Mouse (Mus musculus) G1E (cell line): Measurements from ENCODE around the gene Scamp3. TPM values are rescaled to one million over a fixed set of nuclear protein-coding genes. Genes with fewer than 3 reads are reported as not detected.
A peak's percentile ranks its signal among the peaks of the same experiment; 100 is the strongest.

ENCODE experiments used
- ATAC-seq: 2 replicates; pipeline ENCODE4 v1.8.0; 2016; ENCODE audit warnings: mild to moderate bottlenecking; ENCODE audit not compliant: insufficient number of reproducible peaks, poor library complexity, low FRiP score, severe bottlenecking; ENCODE audit errors: extremely low read depth
- DNase-seq: peaks from one replicate; pipeline ENCODE4 v3.0.0; 2012; ENCODE audit warnings: low spot score
- H3K27me3 ChIP-seq: 2 replicates; pipeline ENCODE4 v1.6.1; 2012; ENCODE audit warnings: mild to moderate bottlenecking, low read length, inconsistent platforms; ENCODE audit not compliant: insufficient read depth
- H3K36me3 ChIP-seq: replicated peaks from 2 replicates; pipeline ENCODE3; 2012; ENCODE audit warnings: mild to moderate bottlenecking, inconsistent platforms
- H3K4me1 ChIP-seq: 2 replicates; pipeline ENCODE4 v1.6.1; 2012; ENCODE audit warnings: low read depth, low read length, inconsistent platforms, mixed read lengths; ENCODE audit not compliant: insufficient read depth
- H3K4me3 ChIP-seq: 2 replicates; pipeline ENCODE4 v1.5.1; 2012; ENCODE audit warnings: low read depth, mild to moderate bottlenecking, inconsistent platforms, low read length, moderate library complexity, mixed read lengths
- H3K9me3 ChIP-seq: replicated peaks from 2 replicates; pipeline ENCODE4 v1.6.1; 2012; ENCODE audit warnings: inconsistent platforms
- CTCF ChIP-seq: IDR thresholded peaks from 2 replicates; pipeline ENCODE4 v1.5.1; 2012; ENCODE audit warnings: low read depth, low read length, inconsistent platforms, mixed read lengths
- GATA1 ChIP-seq: IDR thresholded peaks from 2 replicates; pipeline ENCODE4 v1.6.1; 2012; ENCODE audit warnings: borderline replicate concordance, low read length, inconsistent platforms, mixed read lengths
- GATA2 ChIP-seq: IDR thresholded peaks from 2 replicates; pipeline ENCODE4 v1.6.1; 2012; ENCODE audit warnings: low read depth, low read length, inconsistent platforms, borderline replicate concordance
- POLR2AphosphoS5 ChIP-seq: IDR thresholded peaks from 2 replicates; pipeline ENCODE4 v1.6.1; 2012; ENCODE audit warnings: low read depth, low read length, inconsistent platforms; ENCODE audit not compliant: insufficient replicate concordance
- TAL1 ChIP-seq: conservative IDR thresholded peaks from 2 replicates; pipeline ENCODE4 v1.6.1; 2012; ENCODE audit warnings: low read depth, low read length, inconsistent platforms, mixed read lengths
- polyA plus RNA-seq: library from polyadenylated mRNA; stranded (reverse); fragments of >175 nt; gene quantifications from 2 replicates; pipeline ENCODE4 v1.2.3, GENCODE M21; 2012
- total RNA-seq, 2 experiments: library from RNA; stranded (forward) in 1 of 2; stranded (reverse) in 1 of 2; fragments of 200-1000 nt in 1 of 2; fragments of >200 nt in 1 of 2; fragmentation: Nextera tagmentation in 1 of 2; gene quantifications; 2 replicates each; pipeline ENCODE4 v1.2.3; 2014 to 2017

Gene Scamp3
- total and polyA plus RNA-seq, 3 experiments: 35.1 to 234 (median 123) TPM

DNA sequence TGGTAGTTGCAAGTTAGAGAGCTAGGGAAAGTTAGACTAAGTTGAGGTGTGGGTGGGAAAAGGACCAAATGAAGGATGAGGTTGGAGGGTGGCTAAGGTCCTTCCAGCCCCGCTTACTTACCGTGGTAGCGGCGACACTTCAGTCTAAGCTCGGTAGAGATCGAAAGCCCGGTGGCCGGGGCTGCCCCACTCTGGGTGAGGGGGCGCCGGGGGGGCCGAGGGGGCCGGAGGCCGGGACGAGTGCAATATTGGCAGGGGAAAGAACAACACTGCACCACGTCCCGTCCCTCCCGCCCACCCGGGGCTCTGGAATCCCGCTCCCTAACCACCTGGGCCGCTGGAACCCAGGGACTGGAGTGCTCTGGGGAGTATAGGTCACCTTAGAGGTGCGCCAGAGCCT lies 49.6 kb downstream of the Scamp3 start, which contains the start of gene Mtx1:
Mtx1 (minus strand) TSS at position 189 of the 400 bp plus-strand sequence.
- H3K4me3 ChIP-seq: peak within 1 kb of the TSS; percentile 65; the same call in 1 of the 2 replicates
- peaks cover 30% of the 10 kb centered on the region for H3K4me1 ChIP-seq
- TF ChIP-seq POLR2AphosphoS5 (no peak), TAL1 (no peak), GATA2 (no peak), CTCF (no peak)
- no peak for ATAC-seq
- H3K36me3 ChIP-seq: no peaks in the 10 kb centered on the region
- H3K27me3 ChIP-seq: peaks cover 85% of the 10 kb centered on the region
- H3K9me3 ChIP-seq: no peaks in the 10 kb centered on the region
- no peak for DNase-seq

DNA sequence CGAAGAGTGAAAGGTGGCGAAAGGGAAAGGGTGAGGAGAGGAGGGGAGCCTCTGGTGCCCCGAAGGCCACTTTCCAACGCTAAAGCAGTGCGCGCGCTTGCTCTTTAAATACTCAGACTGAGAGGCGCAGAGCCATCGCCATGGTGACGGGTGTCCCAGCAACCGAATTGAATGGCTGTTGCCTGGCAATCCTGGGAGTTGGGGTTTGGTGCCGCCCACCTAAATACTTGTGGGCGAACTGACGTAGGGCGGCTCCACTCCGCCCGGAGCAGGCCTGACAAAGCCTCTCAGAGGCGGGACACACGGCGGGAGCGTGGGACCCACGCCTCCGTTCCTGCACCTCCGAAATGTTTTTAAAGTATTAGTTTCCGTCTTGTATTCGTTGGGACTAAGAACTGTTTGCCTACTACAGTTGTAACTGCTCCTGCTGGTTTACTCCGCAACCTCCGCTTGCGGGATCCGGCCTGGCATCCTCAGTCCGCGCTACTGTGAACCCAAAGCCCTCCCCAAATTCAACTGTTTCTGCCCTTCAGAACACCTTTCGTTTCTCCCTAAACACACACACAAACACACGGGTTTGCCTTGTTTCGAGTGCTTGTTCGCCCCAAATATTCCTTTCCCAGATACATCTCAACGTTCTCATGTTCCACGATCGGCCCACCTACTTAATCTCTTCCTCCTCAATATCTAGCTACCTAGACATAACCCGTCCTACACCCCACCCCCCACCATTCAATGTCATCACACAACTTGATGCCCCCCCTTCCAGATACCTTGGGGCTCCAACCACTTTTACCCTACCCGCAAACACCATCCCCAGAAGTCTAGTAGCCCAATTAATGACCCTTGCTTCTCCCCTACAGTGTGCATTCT lies 50.3 kb downstream of the Scamp3 start:
- Histone ChIP-seq H3K4me1 (peaks cover 33% of the 10 kb centered on the region), H3K36me3 (no peaks in the 10 kb centered on the region), H3K9me3 (no peaks in the 10 kb centered on the region), H3K4me3 (peak overlapping the region; percentile 65; the same call in 1 of the 2 replicates), H3K27me3 (peaks cover 90% of the 10 kb centered on the region)
- DNase-seq (peak; percentile 56), ATAC-seq (no peak)
- TF ChIP-seq GATA2 (no peak), TAL1 (no peak), CTCF (no peak), GATA1 (no peak), POLR2AphosphoS5 (no peak)

DNA sequence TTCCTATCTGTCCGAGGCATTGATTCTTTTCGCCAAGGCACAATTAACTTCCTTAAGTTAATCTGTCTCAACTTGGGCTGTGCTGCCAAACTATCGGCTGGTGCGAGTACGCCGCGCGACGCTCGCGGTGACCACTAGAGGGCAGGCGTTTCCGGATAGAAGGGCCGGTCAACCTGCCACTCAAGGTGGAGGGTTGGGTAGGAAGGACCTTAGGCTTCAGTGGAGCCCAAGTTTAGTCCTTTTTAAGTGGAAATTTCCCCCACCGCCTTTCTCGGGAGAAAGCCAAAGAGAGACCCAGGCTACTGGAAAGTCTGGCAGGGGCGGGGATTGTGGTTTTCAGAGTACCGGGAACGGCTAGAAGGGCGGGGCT lies 50.9 kb downstream of the Scamp3 start:
- no peaks in the 10 kb centered on the region for H3K36me3 ChIP-seq
- H3K9me3 ChIP-seq: no peaks in the 10 kb centered on the region
- TF ChIP-seq GATA1 (no peak), CTCF (peak; percentile 94), POLR2AphosphoS5 (no peak), TAL1 (no peak)
- peak; percentile 89 for DNase-seq
- peaks cover 90% of the 10 kb centered on the region for H3K27me3 ChIP-seq
- ATAC-seq: peak; percentile 68
- H3K4me1 ChIP-seq: peaks cover 39% of the 10 kb centered on the region
- H3K4me3 ChIP-seq: peak overlapping the region; percentile 65

DNA sequence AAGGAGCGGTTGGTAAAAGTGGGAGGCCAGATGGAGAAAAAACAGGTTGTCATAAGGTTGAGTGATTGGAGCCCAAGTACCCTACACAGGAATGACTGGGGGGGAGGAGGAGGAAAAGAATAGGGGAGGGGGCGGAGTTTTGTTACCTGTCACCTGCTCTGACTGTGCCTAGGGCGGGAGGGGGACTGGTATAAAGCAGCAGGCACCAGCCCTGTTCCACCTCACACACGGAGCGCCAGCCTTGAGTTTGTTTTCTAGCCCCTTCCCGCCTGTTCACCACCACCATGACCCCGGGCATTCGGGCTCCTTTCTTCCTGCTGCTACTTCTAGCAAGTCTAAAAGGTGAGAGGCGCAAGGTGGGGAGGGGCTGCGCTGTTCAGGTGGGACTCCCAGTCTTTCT lies 51.6 kb downstream of the Scamp3 start, which contains the start of gene Muc1:
Muc1 (plus strand) TSS at position 222 of the 400 bp plus-strand sequence.
- DNase-seq (no peak), ATAC-seq (no peak)
- H3K27me3 ChIP-seq: peaks cover 90% of the 10 kb centered on the region

DNA sequence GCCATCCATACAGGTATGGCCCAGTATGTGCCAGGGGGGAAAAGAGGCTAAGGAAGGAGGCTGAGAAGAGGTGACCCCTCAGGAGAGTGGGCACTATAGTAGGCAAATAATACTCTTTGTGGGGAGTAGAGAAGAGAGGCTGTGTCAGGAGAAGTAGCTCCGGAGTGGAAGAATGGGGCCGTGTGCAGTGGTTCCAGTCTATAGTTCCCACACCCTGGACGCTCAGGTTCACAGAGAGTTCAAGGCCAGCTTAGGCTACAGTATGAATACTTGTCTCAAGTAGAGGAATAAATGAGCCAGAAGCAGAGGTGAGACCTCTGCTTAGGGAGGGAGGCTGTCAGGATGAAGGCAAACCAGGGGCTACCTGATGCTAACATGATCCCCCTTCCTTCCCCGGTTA lies 52.0 kb downstream of the Scamp3 start:
- TF ChIP-seq POLR2AphosphoS5 (no peak), GATA2 (no peak), CTCF (no peak), GATA1 (no peak), TAL1 (no peak)
- DNase-seq: no peak

More for the DNA sequence above, 51.6 kb downstream of the Scamp3 start, which contains the start of gene Muc1:
- Histone ChIP-seq H3K9me3 (no peaks in the 10 kb centered on the region), H3K4me1 (peaks cover 45% of the 10 kb centered on the region), H3K4me3 (peak within 1 kb of the TSS; percentile 65), H3K36me3 (no peaks in the 10 kb centered on the region)
- TF ChIP-seq GATA1 (no peak), CTCF (no peak), TAL1 (no peak), POLR2AphosphoS5 (no peak)

DNA sequence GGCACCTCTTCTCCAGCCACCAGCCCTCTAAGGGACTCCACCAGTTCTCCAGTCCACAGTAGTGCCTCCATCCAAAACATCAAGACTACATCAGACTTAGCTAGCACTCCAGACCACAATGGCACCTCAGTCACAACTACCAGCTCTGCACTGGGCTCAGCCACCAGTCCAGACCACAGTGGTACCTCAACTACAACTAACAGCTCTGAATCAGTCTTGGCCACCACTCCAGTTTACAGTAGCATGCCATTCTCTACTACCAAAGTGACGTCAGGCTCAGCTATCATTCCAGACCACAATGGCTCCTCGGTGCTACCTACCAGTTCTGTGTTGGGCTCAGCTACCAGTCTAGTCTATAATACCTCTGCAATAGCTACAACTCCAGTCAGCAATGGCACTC lies 53.3 kb downstream of the Scamp3 start:
- Histone ChIP-seq H3K9me3 (no peaks in the 10 kb centered on the region), H3K4me1 (peaks cover 43% of the 10 kb centered on the region), H3K4me3 (no peak overlapping the region; the same call in 1 of the 2 replicates), H3K27me3 (peaks cover 90% of the 10 kb centered on the region), H3K36me3 (no peaks in the 10 kb centered on the region)
- TF ChIP-seq GATA1 (no peak), TAL1 (no peak), CTCF (no peak), POLR2AphosphoS5 (no peak), GATA2 (no peak)
- no peak for DNase-seq
- no peak for ATAC-seq

More for the DNA sequence above, 52.0 kb downstream of the Scamp3 start:
- peaks cover 90% of the 10 kb centered on the region for H3K27me3 ChIP-seq
- H3K4me1 ChIP-seq: peaks cover 46% of the 10 kb centered on the region
- no peak overlapping the region for H3K4me3 ChIP-seq
- no peak for ATAC-seq
- H3K36me3 ChIP-seq: no peaks in the 10 kb centered on the region
- H3K9me3 ChIP-seq: no peaks in the 10 kb centered on the region
